Mouse (Mus musculus): ENCODE results near the gene Irx5.

GRCm38 (mm10) chr8:92355701-92356612, 1.5 kb upstream of the Irx5 start:
- no peak for TF ChIP-seq CTCF (IDR thresholded peaks at IDR 0.05; ENCODE audit: extremely low read depth, insufficient read depth, low read length)
- TF ChIP-seq POLR2A (IDR thresholded peaks at IDR 0.05; ENCODE audit: extremely low read depth, insufficient read depth, low read length), result no peak

All from cortical plate, adult 2 months (tissue).